Mouse (Mus musculus): ENCODE data around the gene AA986860. TPM values are rescaled to one million over a fixed set of nuclear protein-coding genes. Genes with fewer than 3 reads are reported as not detected.

The AA986860 gene
- polyA plus RNA-seq, 1 experiment, result 25.6 TPM

DNA sequence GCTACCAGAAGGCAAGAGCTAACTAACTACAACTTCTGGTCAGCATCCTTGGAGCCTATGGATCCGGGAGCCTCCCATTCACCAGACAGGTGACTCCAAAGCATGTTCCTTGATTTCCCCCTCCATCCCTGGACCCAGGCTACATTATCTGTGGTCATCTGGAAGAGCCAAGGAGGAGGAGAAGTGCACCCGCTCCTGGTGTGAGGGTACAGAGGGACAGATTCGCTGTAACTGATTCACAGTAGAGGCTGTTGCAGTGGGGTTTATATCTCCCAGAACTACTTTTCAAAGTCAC lies 15.6 kb upstream of the AA986860 start:
- 2% methylated on average over 3 of the region's 3 CpGs for WGBS
- H3K4me3 ChIP-seq (replicated peaks; ENCODE audit: extremely low read depth, low read depth, low read length), result peak overlapping the region; percentile 93
- peaks cover 5% of the 10 kb centered on the region; the same call in 1 of the 2 replicates for H3K4me1 ChIP-seq (ENCODE audit: control insufficient read depth, insufficient read depth, low read length)
- no peak for DNase-seq
- TF ChIP-seq CTCF (IDR thresholded peaks at IDR 0.05; ENCODE audit: insufficient read depth, low read length), result no peak
- no peak for TF ChIP-seq POLR2A (IDR thresholded peaks at IDR 0.05; ENCODE audit: borderline replicate concordance, extremely low read depth, low read depth, low read length)

GRCm38 (mm10) chr1:130716513-130717290 lies 15.1 kb upstream of the AA986860 start:
- H3K4me1 ChIP-seq (ENCODE audit: control insufficient read depth, insufficient read depth, low read length), result peaks cover 5% of the 10 kb centered on the region; the same call in 1 of the 2 replicates
- WGBS, result under 1% methylated on average over 42 of the region's 42 CpGs

GRCm38 (mm10) chr1:130717291-130717871 lies 14.4 kb upstream of the AA986860 start, which contains the start of gene Yod1:
TSS of gene Yod1 (plus strand) at chr1:130717327.
- peak; percentile 91 for DNase-seq
- TF ChIP-seq POLR2A (IDR thresholded peaks at IDR 0.05; ENCODE audit: borderline replicate concordance, extremely low read depth, low read depth, low read length) (peak; percentile 61), CTCF (IDR thresholded peaks at IDR 0.05; ENCODE audit: insufficient read depth, low read length) (no peak)
- Histone ChIP-seq H3K4me3 (replicated peaks; ENCODE audit: extremely low read depth, low read depth, low read length) (peak within 1 kb of the TSS; percentile 93), H3K4me1 (ENCODE audit: control insufficient read depth, insufficient read depth, low read length) (peaks cover 5% of the 10 kb centered on the region; the same call in 1 of the 2 replicates)
- WGBS, result under 1% methylated on average over 54 of the region's 54 CpGs

More at GRCm38 (mm10) chr1:130716513-130717290, 15.1 kb upstream of the AA986860 start:
- DNase-seq, result no peak
- TF ChIP-seq POLR2A (IDR thresholded peaks at IDR 0.05; ENCODE audit: borderline replicate concordance, extremely low read depth, low read depth, low read length), result no peak
- no peak for TF ChIP-seq CTCF (IDR thresholded peaks at IDR 0.05; ENCODE audit: insufficient read depth, low read length)
- peak overlapping the region; percentile 93 for H3K4me3 ChIP-seq (replicated peaks; ENCODE audit: extremely low read depth, low read depth, low read length)

DNA sequence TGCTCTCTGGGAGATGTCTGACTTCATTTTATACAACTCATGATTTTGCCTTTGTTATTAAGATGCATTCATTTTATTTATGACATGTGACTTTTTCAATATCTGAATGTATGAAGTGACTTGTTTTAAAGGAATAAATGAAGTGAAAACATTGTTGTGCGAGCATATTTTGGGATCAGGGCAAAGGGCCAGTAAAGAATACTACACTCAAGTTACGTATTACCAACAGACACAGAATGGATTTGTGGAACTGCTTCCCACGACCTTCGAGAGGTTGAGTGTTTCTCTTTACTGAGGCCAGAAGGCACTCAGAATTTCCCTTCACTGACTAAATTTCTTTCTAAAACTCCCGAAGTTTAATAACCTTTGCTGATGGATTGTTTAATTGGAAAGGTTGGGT lies 7.6 kb upstream of the AA986860 start:
- 57% methylated on average over 5 of the region's 5 CpGs for WGBS
- Histone ChIP-seq H3K4me3 (replicated peaks; ENCODE audit: extremely low read depth, low read depth, low read length) (no peak overlapping the region), H3K4me1 (ENCODE audit: control insufficient read depth, insufficient read depth, low read length) (peaks cover 4% of the 10 kb centered on the region)
- no peak for DNase-seq
- TF ChIP-seq CTCF (IDR thresholded peaks at IDR 0.05; ENCODE audit: insufficient read depth, low read length), result no peak
- TF ChIP-seq POLR2A (IDR thresholded peaks at IDR 0.05; ENCODE audit: borderline replicate concordance, extremely low read depth, low read depth, low read length), result no peak

DNA sequence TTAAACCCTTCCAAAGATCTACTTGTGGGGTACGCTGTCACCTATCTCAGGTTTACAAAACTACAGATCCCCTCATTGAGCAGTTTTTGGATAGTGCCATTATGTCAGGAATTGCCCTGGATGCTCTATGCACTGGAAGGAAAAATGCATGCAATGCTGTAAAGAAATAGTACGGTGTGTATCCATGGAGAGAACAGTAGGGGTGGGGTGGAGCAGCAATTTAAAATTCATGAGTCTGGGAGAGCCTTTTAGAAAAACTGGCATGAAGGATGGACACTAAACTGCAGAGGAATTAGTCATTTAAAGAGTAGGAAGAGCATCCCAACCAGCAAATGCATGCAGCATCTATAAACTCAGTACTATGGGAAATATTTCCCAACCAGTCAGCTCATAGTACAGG lies 5.4 kb upstream of the AA986860 start:
- TF ChIP-seq POLR2A (IDR thresholded peaks at IDR 0.05; ENCODE audit: borderline replicate concordance, extremely low read depth, low read depth, low read length) (no peak), CTCF (IDR thresholded peaks at IDR 0.05; ENCODE audit: insufficient read depth, low read length) (no peak)
- Histone ChIP-seq H3K4me1 (ENCODE audit: control insufficient read depth, insufficient read depth, low read length) (peaks cover 4% of the 10 kb centered on the region), H3K4me3 (replicated peaks; ENCODE audit: extremely low read depth, low read depth, low read length) (no peak overlapping the region)
- no peak for DNase-seq
- 92% methylated on average over 2 of the region's 2 CpGs for WGBS

DNA sequence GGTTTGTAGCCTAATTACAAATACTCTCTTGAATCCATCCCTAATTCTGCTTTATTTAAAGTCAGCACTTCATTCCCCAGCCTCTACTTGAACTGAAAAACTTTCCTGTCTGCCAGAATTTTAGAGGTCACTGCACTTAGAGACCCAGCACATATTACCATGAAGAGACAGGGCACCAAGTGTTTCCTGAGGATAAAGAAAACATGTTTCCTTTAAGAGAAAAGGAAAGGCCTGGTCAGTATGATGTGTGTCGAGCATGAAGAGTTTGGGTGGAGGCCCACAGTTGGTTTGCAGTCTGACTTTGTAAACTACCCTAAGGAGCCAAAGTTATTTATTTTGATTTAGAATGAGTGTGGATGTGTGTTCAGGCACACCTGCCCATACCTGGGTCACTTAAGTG lies 3.7 kb upstream of the AA986860 start:
- DNase-seq, result no peak
- WGBS, result 21% methylated on average over 1 of the region's 1 CpGs
- peaks cover 4% of the 10 kb centered on the region for H3K4me1 ChIP-seq (ENCODE audit: control insufficient read depth, insufficient read depth, low read length)
- no peak overlapping the region for H3K4me3 ChIP-seq (replicated peaks; ENCODE audit: extremely low read depth, low read depth, low read length)
- TF ChIP-seq CTCF (IDR thresholded peaks at IDR 0.05; ENCODE audit: insufficient read depth, low read length) (no peak), POLR2A (IDR thresholded peaks at IDR 0.05; ENCODE audit: borderline replicate concordance, extremely low read depth, low read depth, low read length) (no peak)

DNA sequence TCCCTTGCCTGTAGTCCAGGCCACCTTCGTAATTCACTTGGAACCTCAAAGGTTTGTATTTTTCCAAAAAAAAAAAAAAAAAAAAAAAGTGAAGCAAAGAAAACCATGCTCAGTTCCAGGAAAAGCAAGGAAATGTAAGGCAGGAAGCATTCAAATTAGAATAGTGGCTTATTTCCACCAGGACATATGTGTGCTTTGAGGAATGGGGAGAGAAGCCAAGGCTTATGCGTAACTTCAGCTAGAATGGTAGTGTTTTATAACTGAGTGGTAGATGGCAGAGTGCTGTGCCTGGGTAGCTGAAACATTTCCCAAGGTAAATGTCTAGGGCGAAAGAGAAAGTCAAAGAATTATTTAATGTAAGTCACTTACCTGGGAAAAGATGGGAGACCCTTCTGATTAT lies 3.1 kb upstream of the AA986860 start:
- TF ChIP-seq POLR2A (IDR thresholded peaks at IDR 0.05; ENCODE audit: borderline replicate concordance, extremely low read depth, low read depth, low read length), result no peak
- TF ChIP-seq CTCF (IDR thresholded peaks at IDR 0.05; ENCODE audit: insufficient read depth, low read length), result no peak
- no peak for DNase-seq
- WGBS, result 87% methylated on average over 3 of the region's 3 CpGs

GRCm38 (mm10) chr1:130729153-130729552 lies 2.6 kb upstream of the AA986860 start, which contains the start of gene Pfkfb2:
TSS of gene Pfkfb2 (minus strand) at chr1:130729253.
- Histone ChIP-seq H3K4me3 (replicated peaks; ENCODE audit: extremely low read depth, low read depth, low read length) (no peak within 1 kb of the TSS), H3K4me1 (ENCODE audit: control insufficient read depth, insufficient read depth, low read length) (peaks cover 4% of the 10 kb centered on the region)
- TF ChIP-seq POLR2A (IDR thresholded peaks at IDR 0.05; ENCODE audit: borderline replicate concordance, extremely low read depth, low read depth, low read length) (no peak), CTCF (IDR thresholded peaks at IDR 0.05; ENCODE audit: insufficient read depth, low read length) (no peak)
- 63% methylated on average over 2 of the region's 2 CpGs for WGBS
- no peak for DNase-seq

More for the DNA sequence above, 3.1 kb upstream of the AA986860 start:
- peaks cover 4% of the 10 kb centered on the region for H3K4me1 ChIP-seq (ENCODE audit: control insufficient read depth, insufficient read depth, low read length)
- H3K4me3 ChIP-seq (replicated peaks; ENCODE audit: extremely low read depth, low read depth, low read length), result no peak overlapping the region

- 69% methylated on average over 13 of the region's 13 CpGs for WGBS
- DNase-seq, result peak; percentile 23
- TF ChIP-seq POLR2A (IDR thresholded peaks at IDR 0.05; ENCODE audit: borderline replicate concordance, extremely low read depth, low read depth, low read length) (no peak; the same call in 1 of the 2 replicates), CTCF (IDR thresholded peaks at IDR 0.05; ENCODE audit: insufficient read depth, low read length) (no peak)
- Histone ChIP-seq H3K4me1 (ENCODE audit: control insufficient read depth, insufficient read depth, low read length) (peaks cover 4% of the 10 kb centered on the region; the same call in 1 of the 2 replicates), H3K4me3 (replicated peaks; ENCODE audit: extremely low read depth, low read depth, low read length) (peak overlapping the region; percentile 49)
Measured at GRCm38 (mm10) chr1:130732706-130733658, 1.2 kb downstream of the AA986860 start.
